Mouse (Mus musculus): Measurements from ENCODE around the gene Ccdc88b. TPM values are rescaled to one million over a fixed set of nuclear protein-coding genes. Genes with fewer than 3 reads are reported as not detected.

Gene Ccdc88b
- polyA plus RNA-seq, 1 experiment from 2014 or later, result 0.51 TPM

- Histone ChIP-seq H3K27me3 (no peaks in the 10 kb centered on the region), H3K27ac (no peak overlapping the region), H3K4me1 (replicated peaks) (peaks cover 5% of the 10 kb centered on the region; the same call in 1 of the 2 replicates), H3K4me3 (replicated peaks) (no peak overlapping the region), H3K9ac (replicated peaks) (no peak overlapping the region), H3K4me2 (replicated peaks) (no peak overlapping the region), H3K36me3 (no peaks in the 10 kb centered on the region), H3K9me3 (no peaks in the 10 kb centered on the region; the same call in 1 of the 2 replicates)
- ATAC-seq, result no peak
- WGBS, result 51% methylated on average over 4 of the region's 4 CpGs
Measured at GRCm38 (mm10) chr19:6814366-6814765, 43.6 kb downstream of the Ccdc88b start.

Small RNA genes lying within 50 kb of the gene (microRNA-seq; reads per million reads assigned to microRNA genes)
- gene Mir5046, result not detected

Other genes with a start within 250 kb of the Ccdc88b start
- 4.9 and 5.4 TPM in 2 replicates for gene Rps6ka4, start 17.6 kb downstream of the Ccdc88b start, polyA plus RNA-seq (2015; fragmentation: Nextera tagmentation; extraction: Ambion mirVana)
- gene Trmt112, start 51.5 kb upstream of the Ccdc88b start, polyA plus RNA-seq (2015; fragmentation: Nextera tagmentation; extraction: Ambion mirVana), result 136 and 139 TPM in 2 replicates
- gene Prdx5, start 51.9 kb upstream of the Ccdc88b start, polyA plus RNA-seq (2015; fragmentation: Nextera tagmentation; extraction: Ambion mirVana), result 231 and 236 TPM in 2 replicates
- 14.5 and 18.3 TPM in 2 replicates for gene Esrra, start 63.6 kb upstream of the Ccdc88b start, polyA plus RNA-seq (2015; fragmentation: Nextera tagmentation; extraction: Ambion mirVana)
- gene Catsperz, start 67.2 kb upstream of the Ccdc88b start, polyA plus RNA-seq (2015; fragmentation: Nextera tagmentation; extraction: Ambion mirVana), result 0.55 TPM in 1 of 2 replicates, not detected in the other
- 0.28 and 0.79 TPM in 2 replicates for gene Kcnk4, start 76.3 kb upstream of the Ccdc88b start, polyA plus RNA-seq (2015; fragmentation: Nextera tagmentation; extraction: Ambion mirVana)
- 75.5 and 84.3 TPM in 2 replicates for gene Bad, start 83.7 kb upstream of the Ccdc88b start, polyA plus RNA-seq (2015; fragmentation: Nextera tagmentation; extraction: Ambion mirVana)
- gene Gpr137, start 84.3 kb upstream of the Ccdc88b start, polyA plus RNA-seq (2015; fragmentation: Nextera tagmentation; extraction: Ambion mirVana), result 46.1 and 50.3 TPM in 2 replicates
- 116 and 151 TPM in 2 replicates for gene Ppp1r14b, start 116.8 kb upstream of the Ccdc88b start, polyA plus RNA-seq (2015; fragmentation: Nextera tagmentation; extraction: Ambion mirVana)
- gene Plcb3, start 118.3 kb upstream of the Ccdc88b start, polyA plus RNA-seq (2015; fragmentation: Nextera tagmentation; extraction: Ambion mirVana), result 9.6 and 11.6 TPM in 2 replicates
- 88.5 and 100 TPM in 2 replicates for gene Fkbp2, start 122.3 kb upstream of the Ccdc88b start, polyA plus RNA-seq (2015; fragmentation: Nextera tagmentation; extraction: Ambion mirVana)
- 23.2 and 28.3 TPM in 2 replicates for gene Vegfb, start 129.4 kb upstream of the Ccdc88b start, polyA plus RNA-seq (2015; fragmentation: Nextera tagmentation; extraction: Ambion mirVana)
- gene Dnajc4, start 134.4 kb upstream of the Ccdc88b start, polyA plus RNA-seq (2015; fragmentation: Nextera tagmentation; extraction: Ambion mirVana), result 24.2 and 25.4 TPM in 2 replicates
- 20.2 and 21.7 TPM in 2 replicates for gene Nudt22, start 137.9 kb upstream of the Ccdc88b start, polyA plus RNA-seq (2015; fragmentation: Nextera tagmentation; extraction: Ambion mirVana)
- gene Trpt1, start 137.9 kb upstream of the Ccdc88b start, polyA plus RNA-seq (2015; fragmentation: Nextera tagmentation; extraction: Ambion mirVana), result 15.6 and 15.8 TPM in 2 replicates
- 3.9 and 4.8 TPM in 2 replicates for gene Fermt3, start 161.3 kb upstream of the Ccdc88b start, polyA plus RNA-seq (2015; fragmentation: Nextera tagmentation; extraction: Ambion mirVana)
- 258 and 273 TPM in 2 replicates for gene Stip1, start 181.8 kb upstream of the Ccdc88b start, polyA plus RNA-seq (2015; fragmentation: Nextera tagmentation; extraction: Ambion mirVana)
- gene Macrod1, start 198.6 kb upstream of the Ccdc88b start, polyA plus RNA-seq (2015; fragmentation: Nextera tagmentation; extraction: Ambion mirVana), result 2.9 and 3.0 TPM in 2 replicates
- gene Flrt1, start 247.5 kb upstream of the Ccdc88b start, polyA plus RNA-seq (2015; fragmentation: Nextera tagmentation; extraction: Ambion mirVana), result 8.3 and 9.2 TPM in 2 replicates